ENCODE assay signal across 8 mouse cellular contexts in the genomic region with DNA sequence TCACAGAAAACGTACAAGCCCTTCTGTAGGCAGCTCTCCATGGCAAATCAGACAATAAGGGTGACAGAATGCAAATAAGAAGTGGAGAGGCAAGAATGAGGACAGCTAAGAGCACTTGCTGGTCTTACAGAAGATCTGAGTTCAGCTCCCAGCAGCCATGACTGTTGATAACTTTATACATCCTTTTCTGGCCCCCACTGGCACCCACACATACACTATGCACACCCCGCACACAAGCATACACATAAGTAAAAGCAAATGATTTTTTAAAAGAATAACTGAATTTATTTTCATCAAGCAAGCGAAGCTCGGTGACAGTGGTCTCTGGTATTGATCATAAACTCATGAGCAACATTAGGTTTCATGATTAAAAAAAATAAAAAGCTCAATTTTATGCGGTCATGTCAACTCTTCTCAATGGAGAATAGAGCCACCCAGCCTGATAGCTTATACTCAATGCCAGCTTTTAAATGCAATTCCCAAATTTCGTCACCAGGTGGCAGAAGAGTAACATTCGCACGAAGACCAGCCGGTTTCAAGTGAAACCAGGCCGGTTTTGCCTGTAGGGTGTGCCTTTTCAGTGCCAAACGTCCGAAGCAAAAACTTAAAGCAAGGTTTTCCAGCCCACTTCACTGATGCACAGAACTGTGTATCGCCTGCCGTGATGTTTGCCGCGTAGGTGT.
DNase-seq lines count a peak whose midpoint lies in the region; ATAC-seq and TF ChIP-seq lines count a peak whose summit lies in the region.

No protein-coding gene starts in this region.

- TF ChIP-seq POLR2A in olfactory bulb, adult 2 months (IDR thresholded peaks at IDR 0.05; ENCODE audit: insufficient read depth, low read depth, low read length): no peak

- H3K27ac ChIP-seq in forebrain, postnatal 0 days (ENCODE audit: low read depth, low read length): no peak overlapping the region
- peak overlapping the region; percentile 64 for H3K27ac ChIP-seq in lung, embryonic 14.5 days (ENCODE audit: low read depth)
- H3K27ac ChIP-seq in olfactory bulb, adult 2 months (ENCODE audit: insufficient read depth, low read depth, low read length): no peak overlapping the region

- H3K9ac ChIP-seq in forebrain, postnatal 0 days: 0 out of 2 replicates have a peak overlapping the region, but pooled peaks have one; percentile 18
- H3K9ac ChIP-seq in lung, embryonic 14.5 days: peak overlapping the region; percentile 41; the same call in 1 of the 2 replicates

- ATAC-seq in forebrain, postnatal 0 days: peak; percentile 84
- peak; percentile 68 to 73; a peak in 2 of 4 replicates for ATAC-seq in hematopoietic stem cell, adult 5-6 weeks (replicated peaks in 1 of 2; ENCODE audit: insufficient read depth in 1 of 2, low FRiP score in 2 of 2, low TSS enrichment in 1 of 2, low read depth in 1 of 2, poor library complexity in 2 of 2, severe bottlenecking in 2 of 2)
- peak; percentile 44 for ATAC-seq in lung, embryonic 14.5 days (ENCODE audit: insufficient read depth)

- peaks cover 11% of the 10 kb centered on the region for H3K4me1 ChIP-seq in forebrain, postnatal 0 days (ENCODE audit: insufficient read depth)
- H3K4me1 ChIP-seq in lung, embryonic 14.5 days (ENCODE audit: insufficient read depth): peaks cover 10% of the 10 kb centered on the region
- no peaks in the 10 kb centered on the region for H3K4me1 ChIP-seq in olfactory bulb, adult 2 months (ENCODE audit: control insufficient read depth, insufficient read depth, low read length)

- WGBS in forebrain, postnatal 0 days: 13% methylated on average over 16 of the region's 16 CpGs
- WGBS in lung, embryonic 14.5 days: 15% methylated on average over 16 of the region's 16 CpGs
- 11% methylated on average over 16 of the region's 16 CpGs for WGBS in olfactory bulb, adult 2 months

- H3K36me3 ChIP-seq in forebrain, postnatal 0 days (ENCODE audit: insufficient read depth): no peaks in the 10 kb centered on the region
- no peaks in the 10 kb centered on the region for H3K36me3 ChIP-seq in lung, embryonic 14.5 days (ENCODE audit: insufficient read depth)

- H3K27me3 ChIP-seq in forebrain, postnatal 0 days (ENCODE audit: insufficient read depth, low read length): no peaks in the 10 kb centered on the region
- no peaks in the 10 kb centered on the region for H3K27me3 ChIP-seq in lung, embryonic 14.5 days (ENCODE audit: insufficient read depth, low read length)

- DNase-seq in MEL-GATA-1-ER (ENCODE audit: extremely low read depth, low read depth): peak; percentile 46
- DNase-seq in cerebellum, adult 18-20 months: peak; percentile 68 to 73
- DNase-seq in forebrain, postnatal 0 days: peak; percentile 95
- peak; percentile 76 to 86 for DNase-seq in layer of hippocampus, adult 8-10 months (ENCODE audit: low spot score in 2 of 2)
- peak; percentile 98 for DNase-seq in lung, embryonic 14.5 days
- DNase-seq in thymus, postnatal 0 days (ENCODE audit: low spot score): peak; percentile 79

- peak overlapping the region; percentile 39 for H3K4me2 ChIP-seq in forebrain, postnatal 0 days (ENCODE audit: low read depth)
- peak overlapping the region; percentile 50 for H3K4me2 ChIP-seq in lung, embryonic 14.5 days

- TF ChIP-seq CTCF in forebrain, postnatal 0 days (IDR thresholded peaks at IDR 0.05; ENCODE audit: low read depth): peak; percentile 97
- TF ChIP-seq CTCF in lung, embryonic 14.5 days (IDR thresholded peaks at IDR 0.05; ENCODE audit: low read depth): peak; percentile 96
- peak; percentile 64 for TF ChIP-seq CTCF in olfactory bulb, adult 2 months (IDR thresholded peaks at IDR 0.05; ENCODE audit: insufficient read depth, low read depth, low read length)

- no peaks in the 10 kb centered on the region for H3K9me3 ChIP-seq in forebrain, postnatal 0 days (ENCODE audit: low read length)
- no peaks in the 10 kb centered on the region for H3K9me3 ChIP-seq in lung, embryonic 14.5 days (ENCODE audit: low read depth, low read length)

- peak overlapping the region; percentile 20 for H3K4me3 ChIP-seq in forebrain, postnatal 0 days (ENCODE audit: low read depth, low read length)
- peak overlapping the region; percentile 17 for H3K4me3 ChIP-seq in lung, embryonic 14.5 days (ENCODE audit: low read depth, low read length)
- no peak overlapping the region for H3K4me3 ChIP-seq in olfactory bulb, adult 2 months (ENCODE audit: insufficient read depth, low read depth, low read length)

Comparison
In these comparisons a context has a peak if more than half of its experiments do, and no peak if none do; other contexts are left out.
1. DNase-seq: peak in every context shown above with its lines; median percentile 98 in lung, embryonic 14.5 days; 95 in forebrain, postnatal 0 days; 81 in layer of hippocampus, adult 8-10 months; 79 in thymus, postnatal 0 days; 70 in cerebellum, adult 18-20 months; 46 in MEL-GATA-1-ER.